Mouse (Mus musculus) heart, embryonic 14.5 days (tissue): Measurements from ENCODE around the gene Foxm1. TPM values are rescaled to one million over a fixed set of nuclear protein-coding genes. Genes with fewer than 3 reads are reported as not detected.
A peak's percentile ranks its signal among the peaks of the same experiment; 100 is the strongest.

Experiments used
- ATAC-seq: fragments of 200-750 bp; cut with Nextera tagmentation; 2 replicates; pipeline ENCODE4 v1.8.0; 2017; ENCODE audit warnings: low read depth, moderate TSS enrichment; ENCODE audit not compliant: insufficient number of reproducible peaks, insufficient read depth, low FRiP score
- H3K27ac ChIP-seq, 2 experiments: fragments of 200-500 bp in 1 of 2; fragments of 300-500 bp in 1 of 2; sonication (generic) in 1 of 2; replicated peaks in 1 of 2; 2 replicates each; pipeline ENCODE4 v1.5.1; 2012 to 2014; ENCODE audit warnings: low read depth in 2 of 2, low read length in 2 of 2, control low read depth in 1 of 2, mild to moderate bottlenecking in 1 of 2, mixed read lengths in 1 of 2; ENCODE audit not compliant: control insufficient read depth in 1 of 2, insufficient read depth in 1 of 2
- H3K27me3 ChIP-seq: fragments of 300-500 bp; sonication (generic); 2 replicates; pipeline ENCODE4 v1.6.1; 2014; ENCODE audit warnings: mild to moderate bottlenecking, low read length, control low read depth; ENCODE audit not compliant: control insufficient read depth, insufficient read depth
- H3K36me3 ChIP-seq: fragments of 300-500 bp; sonication (generic); 2 replicates; pipeline ENCODE4 v1.6.1; 2014; ENCODE audit warnings: mild to moderate bottlenecking, control low read depth, low read length, mixed read lengths; ENCODE audit not compliant: control insufficient read depth, insufficient read depth
- H3K4me1 ChIP-seq, 2 experiments: fragments of 200-500 bp in 1 of 2; fragments of 300-500 bp in 1 of 2; sonication (generic) in 1 of 2; 2 replicates each; pipeline ENCODE4 v1.6.1; 2012 to 2014; ENCODE audit warnings: low read length in 2 of 2, control low read depth in 1 of 2, mixed read lengths in 1 of 2; ENCODE audit not compliant: control insufficient read depth in 2 of 2, insufficient read depth in 2 of 2
- H3K4me2 ChIP-seq: fragments of 300-500 bp; sonication (generic); 2 replicates; pipeline ENCODE4 v1.6.1; 2014; ENCODE audit warnings: mild to moderate bottlenecking, low read length
- H3K4me3 ChIP-seq, 2 experiments: fragments of 200-500 bp in 1 of 2; fragments of 300-500 bp in 1 of 2; sonication (generic) in 1 of 2; 2 replicates each; pipeline ENCODE4 v1.5.1; 2012 to 2014; ENCODE audit warnings: low read length in 2 of 2, mild to moderate bottlenecking in 2 of 2, control low read depth in 1 of 2, low read depth in 1 of 2, moderate library complexity in 1 of 2; ENCODE audit not compliant: control insufficient read depth in 1 of 2, insufficient read depth in 1 of 2
- H3K9ac ChIP-seq: fragments of 300-500 bp; sonication (generic); 2 replicates; pipeline ENCODE4 v1.6.1; 2014; ENCODE audit warnings: mild to moderate bottlenecking, low read length
- H3K9me3 ChIP-seq: fragments of 300-500 bp; sonication (generic); 2 replicates; pipeline ENCODE4 v1.6.1; 2016; ENCODE audit warnings: low read length, control low read depth; ENCODE audit not compliant: control insufficient read depth
- WGBS: fragments of 180-500 bp; shearing (Covaris S2); extraction: QIAGEN DNeasy Blood & Tissue Kit; methylation state at CpG from one replicate; pipeline ENCODE4 v1.1.7; 2014; 5-methylcytosine and 5-hydroxymethylcytosine counted together
- polyA plus RNA-seq: library from polyadenylated mRNA; unstranded; fragments of >200 nt; fragmentation: Nextera tagmentation; extraction: Ambion mirVana; gene quantifications from 2 replicates; pipeline ENCODE4 v1.2.1, GENCODE M21; 2014

The Foxm1 gene
- polyA plus RNA-seq, 1 experiment from 2014 or later: 25.0 TPM

DNA sequence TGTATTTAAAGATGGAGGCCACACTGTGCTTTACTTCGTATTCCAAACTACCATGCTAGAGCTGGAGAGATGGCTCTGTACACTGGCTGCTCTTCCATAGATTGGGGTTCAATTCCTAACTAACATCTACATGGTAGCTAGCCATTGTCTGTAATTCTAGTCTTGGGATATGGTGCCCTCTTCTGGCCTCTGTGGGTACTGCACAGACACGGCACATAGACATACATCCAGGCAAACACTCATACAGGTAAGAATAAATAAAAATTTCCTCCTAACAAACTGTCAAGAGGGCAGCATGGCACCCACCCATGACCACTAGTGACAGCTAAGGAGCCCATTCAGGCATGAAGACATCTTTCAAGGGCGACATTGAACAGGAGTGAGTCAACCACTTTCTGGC, 48.3 kb downstream of the Foxm1 start:
- ATAC-seq: no peak
- H3K4me1 ChIP-seq: no peaks in the 10 kb centered on the region
- no peaks in the 10 kb centered on the region for H3K9me3 ChIP-seq
- H3K9ac ChIP-seq: no peak overlapping the region
- no peak overlapping the region for H3K4me3 ChIP-seq
- no peak overlapping the region for H3K4me2 ChIP-seq
- 22% methylated on average over 3 of the region's 3 CpGs for WGBS
- H3K36me3 ChIP-seq: peaks cover 74% of the 10 kb centered on the region
- no peak overlapping the region for H3K27ac ChIP-seq
- H3K27me3 ChIP-seq: no peaks in the 10 kb centered on the region

GRCm38 (mm10) chr6:128416169-128416568, 53.4 kb downstream of the Foxm1 start:
- Histone ChIP-seq H3K27me3 (no peaks in the 10 kb centered on the region), H3K36me3 (peaks cover 33% of the 10 kb centered on the region), H3K27ac (no peak overlapping the region), H3K4me2 (no peak overlapping the region), H3K9me3 (no peaks in the 10 kb centered on the region), H3K4me1 (no peaks in the 10 kb centered on the region), H3K9ac (no peak overlapping the region), H3K4me3 (no peak overlapping the region)
- 85% methylated on average over 5 of the region's 5 CpGs for WGBS
- no peak for ATAC-seq

DNA sequence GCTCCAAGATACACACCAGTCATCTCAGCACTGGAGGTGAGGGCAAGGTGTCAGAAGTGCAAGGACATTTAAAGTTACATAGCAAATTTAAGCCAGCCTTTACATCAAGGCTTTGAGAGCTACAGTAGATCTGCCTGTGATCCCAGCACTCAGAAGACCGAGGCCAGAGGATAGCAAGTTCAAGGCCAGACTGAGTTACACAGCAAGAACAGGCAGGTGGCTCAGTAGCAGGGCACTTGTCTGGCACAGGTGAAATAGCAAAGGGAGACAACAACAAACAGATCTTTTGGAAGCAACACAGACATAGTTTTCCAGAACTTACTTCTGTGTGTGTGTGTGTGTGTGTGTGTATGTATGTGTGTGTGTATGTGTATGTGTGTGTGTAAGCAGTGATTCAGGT, 55.3 kb downstream of the Foxm1 start:
- H3K36me3 ChIP-seq: peaks cover 13% of the 10 kb centered on the region
- H3K4me1 ChIP-seq: no peaks in the 10 kb centered on the region
- no peak overlapping the region for H3K4me3 ChIP-seq
- no peaks in the 10 kb centered on the region for H3K27me3 ChIP-seq
- ATAC-seq: no peak
- H3K27ac ChIP-seq: no peak overlapping the region
- no peaks in the 10 kb centered on the region for H3K9me3 ChIP-seq
- H3K9ac ChIP-seq: no peak overlapping the region
- H3K4me2 ChIP-seq: no peak overlapping the region
- 96% methylated on average over 1 of the region's 1 CpGs for WGBS

DNA sequence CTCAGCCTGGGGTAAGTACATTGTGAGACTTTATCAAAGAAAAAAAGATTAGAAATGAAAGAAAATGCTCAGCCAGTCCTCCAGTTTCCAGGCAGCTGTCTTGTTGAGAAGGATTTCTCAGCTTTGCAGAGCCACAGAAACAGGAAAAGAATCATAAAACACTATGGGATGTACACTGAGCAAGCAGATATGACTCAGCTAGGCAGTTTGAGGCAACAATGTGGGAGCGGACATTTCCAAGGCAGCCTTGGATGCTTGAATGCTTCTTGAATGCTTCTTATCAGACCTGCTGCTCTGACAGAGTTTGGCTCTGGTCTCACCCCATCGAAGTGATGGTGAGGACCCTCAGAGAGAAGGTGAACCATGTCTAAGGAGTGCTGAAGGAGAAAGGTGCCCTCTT, 58.3 kb downstream of the Foxm1 start:
- no peaks in the 10 kb centered on the region for H3K27me3 ChIP-seq
- no peak overlapping the region for H3K4me2 ChIP-seq
- H3K4me1 ChIP-seq: peaks cover 2 to 7% of the 10 kb centered on the region in 2 experiments; a peak in 3 of 4 replicates
- 60% methylated on average over 2 of the region's 2 CpGs for WGBS
- no peak overlapping the region for H3K9ac ChIP-seq
- no peak overlapping the region for H3K4me3 ChIP-seq
- no peaks in the 10 kb centered on the region for H3K9me3 ChIP-seq
- no peaks in the 10 kb centered on the region for H3K36me3 ChIP-seq
- H3K27ac ChIP-seq: 0 out of 4 replicates have a peak overlapping the region, but pooled peaks of 1 of the 2 experiments have one; percentile 2
- ATAC-seq: no peak

GRCm38 (mm10) chr6:128421480-128421879, 58.7 kb downstream of the Foxm1 start:
- 81% methylated on average over 3 of the region's 3 CpGs for WGBS
- H3K27me3 ChIP-seq: no peaks in the 10 kb centered on the region
- no peak overlapping the region for H3K4me2 ChIP-seq
- peaks cover 2 to 7% of the 10 kb centered on the region in 2 experiments; a peak in 3 of 4 replicates for H3K4me1 ChIP-seq
- no peak overlapping the region for H3K4me3 ChIP-seq
- no peaks in the 10 kb centered on the region for H3K36me3 ChIP-seq
- no peak for ATAC-seq
- no peak overlapping the region for H3K9ac ChIP-seq
- no peak overlapping the region for H3K27ac ChIP-seq
- no peaks in the 10 kb centered on the region for H3K9me3 ChIP-seq

DNA sequence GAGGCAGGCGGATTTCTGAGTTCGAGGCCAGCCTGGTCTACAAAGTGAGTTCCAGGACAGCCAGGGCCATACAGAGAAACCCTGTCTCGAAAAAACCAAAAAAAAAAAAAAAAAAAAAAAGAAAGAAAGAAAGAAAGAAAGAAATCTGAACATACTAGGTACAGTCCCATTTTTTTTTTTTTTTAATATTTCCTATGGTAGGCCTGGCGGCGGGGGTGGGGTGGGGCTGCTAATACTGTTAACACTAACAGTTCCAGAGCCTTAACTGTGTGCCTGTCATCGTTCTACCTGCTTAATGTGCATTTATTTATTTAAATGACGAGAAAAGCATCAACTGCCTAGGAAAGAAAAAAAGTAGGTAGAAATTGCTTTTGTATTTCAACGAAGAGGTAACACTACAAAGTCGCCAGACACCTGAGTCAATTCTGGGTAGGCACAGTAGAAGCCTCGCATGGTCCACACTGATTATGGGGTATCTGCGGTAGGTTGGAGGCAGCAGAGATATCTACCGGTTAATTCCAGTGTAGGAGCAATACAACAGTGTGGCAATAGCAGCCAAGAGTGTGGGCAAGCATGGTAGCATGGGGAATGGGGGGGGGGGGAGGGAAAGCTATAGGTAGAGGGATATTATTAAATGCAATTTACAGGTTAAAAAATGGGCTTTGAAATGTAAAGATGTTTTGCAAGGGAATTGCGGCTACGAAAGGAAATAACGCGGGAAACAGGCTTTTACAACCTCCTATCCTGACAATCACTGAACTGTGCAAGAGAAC, 60.9 kb downstream of the Foxm1 start:
- Histone ChIP-seq H3K4me2 (peak overlapping the region; percentile 78), H3K4me1 (peaks cover 2 to 7% of the 10 kb centered on the region in 2 experiments; a peak in 3 of 4 replicates), H3K9ac (peak overlapping the region; percentile 82), H3K9me3 (no peaks in the 10 kb centered on the region), H3K4me3 (peak overlapping the region; percentile 47 to 84), H3K27ac (peak overlapping the region in 1 of 2 experiments; percentile 94; a peak in 2 of 4 replicates), H3K36me3 (peaks cover 10% of the 10 kb centered on the region), H3K27me3 (no peaks in the 10 kb centered on the region)
- ATAC-seq: no peak
- 43% methylated on average over 15 of the region's 16 CpGs for WGBS

GRCm38 (mm10) chr6:128424269-128425019, 61.7 kb downstream of the Foxm1 start, which contains the start of gene Itfg2:
TSS of gene Itfg2 (minus strand) at chr6:128424931.
- peak within 1 kb of the TSS; percentile 47 to 84 for H3K4me3 ChIP-seq
- peaks cover 2 to 7% of the 10 kb centered on the region in 2 experiments; a peak in 3 of 4 replicates for H3K4me1 ChIP-seq
- no peaks in the 10 kb centered on the region for H3K27me3 ChIP-seq
- peak within 1 kb of the TSS; percentile 82 for H3K9ac ChIP-seq
- under 1% methylated on average over 42 of the region's 42 CpGs for WGBS
- no peaks in the 10 kb centered on the region for H3K9me3 ChIP-seq
- ATAC-seq: peak; percentile 92
- H3K27ac ChIP-seq: peak within 1 kb of the TSS; percentile 94 to 98
- H3K4me2 ChIP-seq: peak within 1 kb of the TSS; percentile 78
- peaks cover 18% of the 10 kb centered on the region for H3K36me3 ChIP-seq
